Mouse (Mus musculus) thymus, adult 2 months (tissue): ENCODE results near the gene Otog. TPM values are rescaled to one million over a fixed set of nuclear protein-coding genes. Genes with fewer than 3 reads are reported as not detected.

ENCODE experiments used
- DNase-seq: peaks from one replicate; pipeline ENCODE4 v3.0.0; 2021
- H3K27ac ChIP-seq: fragments of 200-500 bp; 2 replicates; pipeline ENCODE4 v1.5.1; 2012; ENCODE audit warnings: low read length, control low read depth; ENCODE audit not compliant: control insufficient read depth, insufficient read depth
- H3K27me3 ChIP-seq: fragments of 200-500 bp; 2 replicates; pipeline ENCODE4 v1.6.1; 2012; ENCODE audit warnings: mild to moderate bottlenecking, low read length, moderate library complexity, mixed read lengths; ENCODE audit not compliant: control insufficient read depth, insufficient read depth
- H3K36me3 ChIP-seq: fragments of 200-500 bp; 2 replicates; pipeline ENCODE4 v1.6.1; 2012; ENCODE audit warnings: mild to moderate bottlenecking, low read length, moderate library complexity; ENCODE audit not compliant: control insufficient read depth, insufficient read depth
- H3K4me1 ChIP-seq: fragments of 200-500 bp; replicated peaks from 2 replicates; pipeline ENCODE4 v1.6.1; 2012; ENCODE audit warnings: low read length; ENCODE audit not compliant: control insufficient read depth, insufficient read depth
- H3K4me3 ChIP-seq: fragments of 200-500 bp; 2 replicates; pipeline ENCODE4 v1.5.1; 2012; ENCODE audit warnings: mild to moderate bottlenecking, low read length, control low read depth, moderate library complexity; ENCODE audit not compliant: control insufficient read depth, insufficient read depth
- CTCF ChIP-seq: fragments of 200-500 bp; IDR thresholded peaks from 2 replicates; pipeline ENCODE4 v1.5.1; 2012; ENCODE audit warnings: mild to moderate bottlenecking, control low read depth, low read length, moderate library complexity, borderline replicate concordance; ENCODE audit not compliant: control insufficient read depth, poor library complexity, insufficient read depth; ENCODE audit errors: extremely low read depth
- POLR2A ChIP-seq: fragments of 200-500 bp; IDR thresholded peaks from 2 replicates; pipeline ENCODE4 v1.6.1; 2012; ENCODE audit warnings: mild to moderate bottlenecking, low read length, control low read depth, moderate library complexity; ENCODE audit not compliant: control insufficient read depth, poor library complexity, insufficient read depth; ENCODE audit errors: extremely low read depth
- WGBS: fragments of 180-500 bp; shearing (Covaris S2); methylation state at CpG from one replicate; pipeline ENCODE4 v1.1.7; 2018; 5-methylcytosine and 5-hydroxymethylcytosine counted together
- polyA plus RNA-seq: library from polyadenylated mRNA; depleted of rRNA; stranded (reverse); fragments of >200 nt; gene quantifications from 2 replicates; pipeline ENCODE4 v1.2.3, GENCODE M21; 2012

The Otog gene
- polyA plus RNA-seq, 1 experiment: 0.43 TPM

- H3K4me1 ChIP-seq: no peaks in the 10 kb centered on the region
- no peak for DNase-seq
- TF ChIP-seq CTCF (no peak), POLR2A (no peak)
- WGBS: 86% methylated on average over 7 of the region's 7 CpGs
- H3K27me3 ChIP-seq: no peaks in the 10 kb centered on the region
- no peaks in the 10 kb centered on the region for H3K36me3 ChIP-seq
- H3K4me3 ChIP-seq: no peak overlapping the region
- no peak overlapping the region for H3K27ac ChIP-seq
Measured at GRCm38 (mm10) chr7:46237192-46237591, 3.6 kb upstream of the Otog start.

GRCm38 (mm10) chr7:46238346-46238745 lies 2.4 kb upstream of the Otog start, which contains the start of gene Ush1c:
Gene Ush1c, minus strand, starts transcription at chr7:46238503.
- 41% methylated on average over 10 of the region's 10 CpGs for WGBS
- Histone ChIP-seq H3K27ac (no peak within 1 kb of the TSS), H3K4me1 (no peaks in the 10 kb centered on the region), H3K36me3 (no peaks in the 10 kb centered on the region), H3K4me3 (no peak within 1 kb of the TSS), H3K27me3 (no peaks in the 10 kb centered on the region)
- DNase-seq: no peak
- TF ChIP-seq POLR2A (no peak), CTCF (no peak)

GRCm38 (mm10) chr7:46240091-46240490 lies 696 bp upstream of the Otog start:
- no peak overlapping the region for H3K4me3 ChIP-seq
- H3K27ac ChIP-seq: no peak overlapping the region

GRCm38 (mm10) chr7:46246876-46247275 lies 6.1 kb downstream of the Otog start:
- Histone ChIP-seq H3K4me3 (no peak overlapping the region), H3K27me3 (no peaks in the 10 kb centered on the region), H3K36me3 (no peaks in the 10 kb centered on the region), H3K4me1 (no peaks in the 10 kb centered on the region), H3K27ac (no peak overlapping the region)
- no peak for DNase-seq
- TF ChIP-seq POLR2A (no peak), CTCF (no peak)

More at GRCm38 (mm10) chr7:46240091-46240490, 696 bp upstream of the Otog start:
- Histone ChIP-seq H3K27me3 (no peaks in the 10 kb centered on the region), H3K4me1 (no peaks in the 10 kb centered on the region), H3K36me3 (no peaks in the 10 kb centered on the region)
- 93% methylated on average over 4 of the region's 4 CpGs for WGBS
- DNase-seq: no peak
- TF ChIP-seq CTCF (no peak), POLR2A (no peak)

- TF ChIP-seq CTCF (no peak), POLR2A (no peak)
- H3K27ac ChIP-seq: no peak overlapping the region
- no peaks in the 10 kb centered on the region for H3K4me1 ChIP-seq
- no peak overlapping the region for H3K4me3 ChIP-seq
- no peaks in the 10 kb centered on the region for H3K27me3 ChIP-seq
- DNase-seq: no peak
- WGBS: 93% methylated on average over 3 of the region's 3 CpGs
- no peaks in the 10 kb centered on the region for H3K36me3 ChIP-seq
Measured at GRCm38 (mm10) chr7:46247606-46248005, 6.8 kb downstream of the Otog start.

- Histone ChIP-seq H3K4me3 (no peak overlapping the region), H3K27me3 (no peaks in the 10 kb centered on the region), H3K4me1 (no peaks in the 10 kb centered on the region), H3K27ac (no peak overlapping the region), H3K36me3 (no peaks in the 10 kb centered on the region)
- TF ChIP-seq POLR2A (no peak), CTCF (no peak)
- DNase-seq: peak; percentile 4
- 86% methylated on average over 4 of the region's 4 CpGs for WGBS
Measured at GRCm38 (mm10) chr7:46251841-46252240, 11.1 kb downstream of the Otog start.

GRCm38 (mm10) chr7:46276156-46276555 lies 35.4 kb downstream of the Otog start:
- H3K4me1 ChIP-seq: no peaks in the 10 kb centered on the region
- H3K36me3 ChIP-seq: no peaks in the 10 kb centered on the region
- TF ChIP-seq POLR2A (no peak), CTCF (no peak)
- no peak overlapping the region for H3K27ac ChIP-seq
- 49% methylated on average over 5 of the region's 5 CpGs for WGBS
- no peak for DNase-seq
- H3K27me3 ChIP-seq: no peaks in the 10 kb centered on the region
- no peak overlapping the region for H3K4me3 ChIP-seq

- WGBS: 16% methylated on average over 6 of the region's 6 CpGs
Measured at GRCm38 (mm10) chr7:46279946-46280345, 39.2 kb downstream of the Otog start.

More at GRCm38 (mm10) chr7:46279946-46280345, 39.2 kb downstream of the Otog start:
- DNase-seq: peak; percentile 49
- no peaks in the 10 kb centered on the region for H3K4me1 ChIP-seq
- H3K4me3 ChIP-seq: no peak overlapping the region
- H3K27ac ChIP-seq: no peak overlapping the region
- H3K36me3 ChIP-seq: no peaks in the 10 kb centered on the region
- H3K27me3 ChIP-seq: no peaks in the 10 kb centered on the region
- no peak; the same call in 1 of the 2 replicates for TF ChIP-seq CTCF
- TF ChIP-seq POLR2A: no peak
